Mouse (Mus musculus) MEL (cell line): Measurements from ENCODE around the gene Purb. TPM values are rescaled to one million over a fixed set of nuclear protein-coding genes. Genes with fewer than 3 reads are reported as not detected.
A peak's percentile ranks its signal among the peaks of the same experiment; 100 is the strongest.

ENCODE experiments used
- DNase-seq: peaks from one replicate; pipeline ENCODE4 v3.0.0; 2011; ENCODE audit warnings: low read depth, low spot score
- H3K27ac ChIP-seq: 2 replicates; pipeline ENCODE4 v1.5.1; 2012; ENCODE audit warnings: low read depth, mild to moderate bottlenecking, control low read depth, low read length, moderate library complexity; ENCODE audit not compliant: control insufficient read depth
- H3K27me3 ChIP-seq, 2 experiments: fragments of 150-350 bp in 1 of 2; sonication (generic) in 1 of 2; 2 replicates each; pipeline ENCODE4 v1.6.1; 2012; ENCODE audit warnings: low read length in 2 of 2, mild to moderate bottlenecking in 2 of 2, improper control_type of control experiment in 1 of 2, moderate library complexity in 1 of 2; ENCODE audit not compliant: insufficient read depth in 2 of 2, control insufficient read depth in 1 of 2
- H3K36me3 ChIP-seq, 2 experiments: 2 replicates each; pipeline ENCODE4 v1.6.1; 2012 to 2014; ENCODE audit warnings: low read length in 2 of 2, improper control_type of control experiment in 1 of 2, inconsistent platforms in 1 of 2, mild to moderate bottlenecking in 1 of 2; ENCODE audit not compliant: insufficient read depth in 2 of 2, control insufficient read depth in 1 of 2
- H3K4me1 ChIP-seq, 2 experiments: fragments of 150-350 bp in 1 of 2; sonication (generic) in 1 of 2; 2 replicates each; pipeline ENCODE4 v1.6.1; 2012; ENCODE audit warnings: low read length in 2 of 2, improper control_type of control experiment in 1 of 2, mild to moderate bottlenecking in 1 of 2; ENCODE audit not compliant: insufficient read depth in 2 of 2, control insufficient read depth in 1 of 2
- H3K4me3 ChIP-seq, 2 experiments: fragments of 150-350 bp in 1 of 2; sonication (generic) in 1 of 2; 2 replicates each; pipeline ENCODE4 v1.5.1; 2012; ENCODE audit warnings: low read depth in 2 of 2, low read length in 2 of 2, mild to moderate bottlenecking in 2 of 2, moderate library complexity in 2 of 2, control low read depth in 1 of 2, improper control_type of control experiment in 1 of 2; ENCODE audit not compliant: control insufficient read depth in 1 of 2, insufficient read depth in 1 of 2
- H3K79me2 ChIP-seq: 2 replicates; pipeline ENCODE4 v1.6.1; 2012; ENCODE audit warnings: mild to moderate bottlenecking, low read length, moderate library complexity; ENCODE audit not compliant: control insufficient read depth, poor library complexity, insufficient read depth
- H3K9ac ChIP-seq: 2 replicates; pipeline ENCODE4 v1.6.1; 2012; ENCODE audit warnings: low read depth, mild to moderate bottlenecking, control low read depth, low read length, moderate library complexity; ENCODE audit not compliant: control insufficient read depth, poor library complexity, severe bottlenecking
- H3K9me3 ChIP-seq: fragments of 150-350 bp; sonication (generic); replicated peaks from 2 replicates; pipeline ENCODE4 v1.6.1; 2012; ENCODE audit warnings: mild to moderate bottlenecking, low read length, improper control_type of control experiment, moderate library complexity; ENCODE audit not compliant: insufficient read depth
- CHD1 ChIP-seq: IDR thresholded peaks from 2 replicates; pipeline ENCODE4 v1.6.1; 2012; ENCODE audit warnings: low read depth, mild to moderate bottlenecking, inconsistent platforms, low read length, improper control_type of control experiment
- CHD2 ChIP-seq: IDR thresholded peaks from 2 replicates; pipeline ENCODE4 v1.6.1; 2011; ENCODE audit warnings: low read length, improper control_type of control experiment
- CTCF ChIP-seq, 3 experiments: IDR thresholded peaks in 2 of 3; conservative IDR thresholded peaks in 1 of 3; 2 replicates each; pipeline ENCODE4 v1.5.1; 2011 to 2012; ENCODE audit warnings: low read length in 3 of 3, low read depth in 2 of 3, mild to moderate bottlenecking in 2 of 3, improper control_type of control experiment in 1 of 3, inconsistent platforms in 1 of 3, mixed read lengths in 1 of 3, moderate library complexity in 1 of 3; ENCODE audit not compliant: control insufficient read depth in 1 of 3, insufficient read depth in 1 of 3, poor library complexity in 1 of 3, severe bottlenecking in 1 of 3
- ELF1 ChIP-seq: IDR thresholded peaks from 2 replicates; pipeline ENCODE4 v1.6.1; 2014; ENCODE audit warnings: low read depth, mild to moderate bottlenecking, inconsistent platforms, low read length, improper control_type of control experiment, moderate library complexity
- GATA1 ChIP-seq: IDR thresholded peaks from 2 replicates; pipeline ENCODE4 v1.6.1; 2011; ENCODE audit warnings: low read depth, low read length, improper control_type of control experiment
- HCFC1 ChIP-seq: IDR thresholded peaks from 2 replicates; pipeline ENCODE4 v1.6.1; 2012; ENCODE audit warnings: low read depth, mild to moderate bottlenecking, inconsistent platforms, low read length, improper control_type of control experiment, moderate library complexity
- MAFK ChIP-seq: IDR thresholded peaks from 2 replicates; pipeline ENCODE4 v1.6.1; 2011; ENCODE audit warnings: low read depth, mild to moderate bottlenecking, low read length, improper control_type of control experiment, borderline replicate concordance
- MAZ ChIP-seq: IDR thresholded peaks from 2 replicates; pipeline ENCODE4 v1.6.1; 2012; ENCODE audit warnings: low read depth, mild to moderate bottlenecking, inconsistent platforms, low read length, improper control_type of control experiment
- MYC ChIP-seq: IDR thresholded peaks from 2 replicates; pipeline ENCODE4 v1.6.1; 2011; ENCODE audit warnings: low read depth, mild to moderate bottlenecking, low read length, improper control_type of control experiment, moderate library complexity
- NELFE ChIP-seq: IDR thresholded peaks from 2 replicates; pipeline ENCODE4 v1.6.1; 2011; ENCODE audit warnings: low read depth, low read length, improper control_type of control experiment
- POLR2A ChIP-seq, 2 experiments: IDR thresholded peaks; 2 replicates each; pipeline ENCODE4 v1.6.1; 2011 to 2012; ENCODE audit warnings: low read length in 2 of 2, mild to moderate bottlenecking in 2 of 2, control low read depth in 1 of 2, improper control_type of control experiment in 1 of 2, low read depth in 1 of 2, moderate library complexity in 1 of 2; ENCODE audit not compliant: control insufficient read depth in 1 of 2, insufficient read depth in 1 of 2, poor library complexity in 1 of 2
- POLR2AphosphoS2 ChIP-seq: IDR thresholded peaks from 2 replicates; pipeline ENCODE4 v1.6.1; 2011; ENCODE audit warnings: low read length, improper control_type of control experiment
- POLR2AphosphoS5 ChIP-seq: IDR thresholded peaks from 2 replicates; pipeline ENCODE4 v1.6.1; 2012; ENCODE audit warnings: low read depth, borderline replicate concordance, mild to moderate bottlenecking, inconsistent platforms, low read length, moderate library complexity, mixed read lengths
- RAD21 ChIP-seq: IDR thresholded peaks from 2 replicates; pipeline ENCODE4 v1.6.1; 2011; ENCODE audit warnings: mild to moderate bottlenecking, low read depth, low read length, improper control_type of control experiment
- RCOR1 ChIP-seq: IDR thresholded peaks from 2 replicates; pipeline ENCODE4 v1.6.1; 2012; ENCODE audit warnings: low read depth, mild to moderate bottlenecking, inconsistent platforms, low read length, improper control_type of control experiment
- SIN3A ChIP-seq: IDR thresholded peaks from 2 replicates; pipeline ENCODE4 v1.6.1; 2012; ENCODE audit warnings: low read length, improper control_type of control experiment, inconsistent platforms
- SMC3 ChIP-seq: IDR thresholded peaks from 2 replicates; pipeline ENCODE4 v1.6.1; 2011; ENCODE audit warnings: low read depth, low read length, improper control_type of control experiment
- TAL1 ChIP-seq: IDR thresholded peaks from 2 replicates; pipeline ENCODE4 v1.6.1; 2012; ENCODE audit warnings: mild to moderate bottlenecking, inconsistent platforms, low read length, moderate library complexity, mixed read lengths
- TBP ChIP-seq: IDR thresholded peaks from 2 replicates; pipeline ENCODE4 v1.8.0; 2011; ENCODE audit warnings: low read depth, low read length, improper control_type of control experiment
- TCF12 ChIP-seq: IDR thresholded peaks from 2 replicates; pipeline ENCODE4 v1.6.1; 2014; ENCODE audit warnings: low read depth, mild to moderate bottlenecking, inconsistent platforms, low read length, improper control_type of control experiment, moderate library complexity
- UBTF ChIP-seq: IDR thresholded peaks from 2 replicates; pipeline ENCODE4 v1.6.1; 2012; ENCODE audit warnings: low read depth, mild to moderate bottlenecking, inconsistent platforms, low read length, improper control_type of control experiment, moderate library complexity, borderline replicate concordance; ENCODE audit not compliant: insufficient read depth
- USF1 ChIP-seq: IDR thresholded peaks from 2 replicates; pipeline ENCODE4 v1.6.1; 2014; ENCODE audit warnings: low read depth, mild to moderate bottlenecking, inconsistent platforms, low read length, improper control_type of control experiment, moderate library complexity
- USF2 ChIP-seq, 2 experiments: IDR thresholded peaks; 2 replicates each; pipeline ENCODE4 v1.6.1; 2011 to 2012; ENCODE audit warnings: improper control_type of control experiment in 2 of 2, low read length in 2 of 2, borderline replicate concordance in 1 of 2, inconsistent platforms in 1 of 2, low read depth in 1 of 2, mild to moderate bottlenecking in 1 of 2; ENCODE audit not compliant: insufficient read depth in 1 of 2
- ZC3H11A ChIP-seq: IDR thresholded peaks from 2 replicates; pipeline ENCODE4 v1.6.1; 2012; ENCODE audit warnings: low read depth, mild to moderate bottlenecking, inconsistent platforms, low read length, improper control_type of control experiment
- ZMIZ1 ChIP-seq: IDR thresholded peaks from 2 replicates; pipeline ENCODE4 v1.6.1; 2012; ENCODE audit warnings: low read depth, mild to moderate bottlenecking, inconsistent platforms, low read length, improper control_type of control experiment, moderate library complexity
- polyA plus RNA-seq, 2 experiments: library from polyadenylated mRNA; stranded (reverse) in 1 of 2; unstranded in 1 of 2; fragments of >175 nt in 1 of 2; fragments of >200 nt in 1 of 2; gene quantifications; 2 replicates each; pipeline versions ENCODE4 v1.2.1 to v1.2.4; 2012; ENCODE audit warnings: low replicate concordance in 2 of 2, low read depth in 1 of 2; ENCODE audit not compliant: insufficient read length in 2 of 2, insufficient read depth in 1 of 2, missing spikeins in 1 of 2
- total RNA-seq: library from RNA; depleted of rRNA; stranded (reverse); fragments of 300-350 nt; gene quantifications from 2 replicates; pipeline ENCODE4 v1.2.3, GENCODE M21; 2012

Gene Purb
- total and polyA plus RNA-seq, 3 experiments = 23.1 to 33.9 (median 32.7) TPM

GRCm38 (mm10) chr11:6489691-6490503, 14.2 kb upstream of the Purb start:
- no peaks in the 10 kb centered on the region; a peak in 1 of 4 replicates for H3K27me3 ChIP-seq
- peak; percentile 67 for DNase-seq
- no peak overlapping the region for H3K9ac ChIP-seq
- H3K4me1 ChIP-seq = peaks cover 7 to 15% of the 10 kb centered on the region in 2 experiments
- H3K79me2 ChIP-seq = no peaks in the 10 kb centered on the region
- no peak overlapping the region for H3K4me3 ChIP-seq
- TF ChIP-seq SIN3A (no peak), GATA1 (no peak), USF1 (peak; percentile 14; the same call in 1 of the 2 replicates), POLR2A (IDR thresholded peaks at IDR 0.05; ENCODE audit: control insufficient read depth in 1 of 2, insufficient read depth in 1 of 2, low read depth in 1 of 2, low read length in 2 of 2, poor library complexity in 1 of 2) (no peak), RAD21 (peak; percentile 54), TBP (no peak), POLR2AphosphoS5 (no peak), TCF12 (no peak), ELF1 (no peak), RCOR1 (no peak), NELFE (no peak), SMC3 (peak; percentile 49), MYC (no peak), HCFC1 (no peak), MAFK (no peak), CHD1 (no peak), POLR2AphosphoS2 (no peak), TAL1 (no peak), UBTF (no peak), CTCF (IDR thresholded peaks at IDR 0.05 in 2 of 3, conservative IDR thresholded peaks at IDR 0.05 in 1 of 3; ENCODE audit: control insufficient read depth in 1 of 3, insufficient read depth in 1 of 3, low read depth in 2 of 3, low read length in 3 of 3, poor library complexity in 1 of 3, severe bottlenecking in 1 of 3) (peak; percentile 50 to 76 (median 59)), ZMIZ1 (no peak), ZC3H11A (peak; percentile 32; the same call in 1 of the 2 replicates), USF2 (IDR thresholded peaks at IDR 0.05; ENCODE audit: borderline replicate concordance in 1 of 2, insufficient read depth in 1 of 2, low read depth in 1 of 2, low read length in 2 of 2) (no peak), CHD2 (no peak), MAZ (no peak)
- peaks cover 0 to 13% of the 10 kb centered on the region in 2 experiments; a peak in 2 of 4 replicates for H3K36me3 ChIP-seq
- H3K27ac ChIP-seq = no peak overlapping the region
- H3K9me3 ChIP-seq = no peaks in the 10 kb centered on the region
